Mouse (Mus musculus): ENCODE results near the gene 1810055G02Rik.
A peak's percentile ranks its signal among the peaks of the same experiment; 100 is the strongest.

Gene 1810055G02Rik

DNA sequence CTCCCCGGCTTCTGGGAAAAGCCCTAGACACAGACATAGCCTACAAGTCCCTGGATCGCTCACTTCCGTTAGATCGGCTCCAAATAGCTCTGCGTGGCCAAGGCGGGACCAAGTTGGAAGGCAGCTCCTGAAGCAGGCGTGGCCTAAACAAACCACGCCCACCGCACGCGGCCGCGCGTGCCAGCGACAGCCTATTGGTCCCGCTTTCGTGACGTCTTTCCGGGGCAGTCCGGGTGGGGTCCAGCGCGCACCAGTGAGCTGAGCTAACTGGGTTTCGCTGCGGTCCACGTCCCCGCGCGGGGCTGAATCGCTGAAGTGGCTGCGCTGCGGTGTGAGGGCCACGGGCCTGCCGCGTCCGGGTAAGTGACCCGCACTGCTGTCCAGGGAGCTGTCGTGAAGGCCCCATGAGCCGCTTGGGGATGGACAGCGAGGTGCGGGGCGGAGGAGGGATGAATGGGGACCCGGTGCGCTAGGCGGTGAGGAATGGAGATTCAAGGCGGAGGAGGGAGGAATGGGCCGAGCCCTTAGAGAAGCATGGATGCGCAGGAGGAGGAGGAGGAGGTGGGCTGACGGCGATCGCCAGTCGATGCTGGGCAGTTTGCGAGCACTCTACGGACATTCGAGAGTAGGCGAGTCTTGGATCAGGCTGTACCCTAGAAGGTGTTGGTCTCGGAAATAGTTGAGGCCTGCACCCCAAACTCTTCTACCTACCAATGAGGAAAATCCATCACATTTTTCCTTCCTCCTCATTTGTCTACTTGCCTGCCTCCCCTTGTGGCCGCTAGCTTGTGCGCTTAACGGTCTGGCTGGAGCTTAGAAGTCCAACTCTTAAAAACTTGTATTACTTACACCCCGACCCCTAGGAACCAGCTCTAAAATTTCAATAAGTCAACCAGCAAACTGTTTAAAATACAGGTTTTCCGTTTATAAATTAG lies at the start of gene 1810055G02Rik:
Gene 1810055G02Rik (plus strand): TSS at position 216 of the 935 bp plus-strand sequence.
- DNase-seq (ENCODE audit: low spot score in 2 of 2), result peak; percentile 91 to 95

DNA sequence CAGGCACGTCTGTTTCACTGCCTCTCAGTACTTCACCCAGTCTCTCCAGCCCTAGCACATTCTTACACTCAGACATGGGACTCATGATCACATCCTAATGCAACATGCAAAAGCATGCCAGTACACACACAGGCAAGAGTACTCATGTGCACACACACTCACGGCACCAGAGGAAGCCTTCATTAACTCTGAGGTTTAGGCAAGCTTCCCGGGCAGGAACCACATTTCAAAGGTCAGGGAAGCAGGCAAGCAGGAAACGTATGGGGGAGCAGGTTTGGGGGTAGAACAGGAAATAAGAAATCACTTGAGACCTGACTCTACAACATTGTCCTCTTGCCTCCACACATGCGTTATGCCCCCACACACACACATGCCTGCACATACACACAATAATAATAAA lies 42.6 kb upstream of the 1810055G02Rik start:
- no peak for DNase-seq (ENCODE audit: low spot score in 2 of 2)

- DNase-seq (ENCODE audit: low spot score in 2 of 2), result no peak
Observed at GRCm38 (mm10) chr19:3666632-3667031, 41.5 kb upstream of the 1810055G02Rik start.

DNA sequence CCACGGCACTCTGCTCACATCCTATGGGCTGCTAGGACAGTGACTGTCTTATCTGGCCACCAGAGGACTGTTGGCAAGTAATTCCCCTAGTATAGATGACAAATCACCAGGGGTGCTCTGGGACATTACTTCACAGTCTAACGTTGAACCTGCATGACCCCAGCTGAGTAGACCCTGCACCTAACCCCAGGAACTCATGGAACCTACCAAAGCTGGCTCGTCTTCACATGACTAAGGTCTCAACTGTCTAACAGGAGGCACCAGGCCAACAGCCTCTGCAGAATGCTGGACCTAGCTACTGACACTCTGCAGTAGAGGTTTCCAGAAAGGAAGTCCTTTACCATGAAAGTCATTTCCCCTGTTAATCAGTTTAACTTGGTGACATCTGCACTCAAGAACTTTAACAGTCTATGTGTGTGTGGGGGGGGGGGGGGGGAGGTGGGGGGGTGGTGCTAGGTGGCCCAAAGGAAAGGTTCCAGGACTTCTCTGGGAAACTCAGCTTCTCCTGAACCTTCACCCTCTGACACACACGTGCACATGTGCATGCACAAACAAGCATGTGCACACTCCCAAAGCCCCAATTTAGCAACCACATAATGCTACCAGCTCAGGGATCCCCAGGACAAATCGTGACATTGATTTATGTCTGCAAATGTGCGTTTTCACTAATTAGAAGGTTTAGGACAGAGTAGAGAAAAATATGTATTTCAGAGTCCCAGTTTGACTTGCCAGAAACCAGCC lies 40.8 kb upstream of the 1810055G02Rik start:
- DNase-seq (ENCODE audit: low spot score in 2 of 2), result no peak

- peak in 1 of 2 experiments; percentile 31 for DNase-seq (ENCODE audit: low spot score in 2 of 2)
Observed at GRCm38 (mm10) chr19:3667979-3668378, 40.1 kb upstream of the 1810055G02Rik start.

- DNase-seq (ENCODE audit: low spot score in 2 of 2), result no peak
Observed at GRCm38 (mm10) chr19:3668551-3668950, 39.5 kb upstream of the 1810055G02Rik start.

DNA sequence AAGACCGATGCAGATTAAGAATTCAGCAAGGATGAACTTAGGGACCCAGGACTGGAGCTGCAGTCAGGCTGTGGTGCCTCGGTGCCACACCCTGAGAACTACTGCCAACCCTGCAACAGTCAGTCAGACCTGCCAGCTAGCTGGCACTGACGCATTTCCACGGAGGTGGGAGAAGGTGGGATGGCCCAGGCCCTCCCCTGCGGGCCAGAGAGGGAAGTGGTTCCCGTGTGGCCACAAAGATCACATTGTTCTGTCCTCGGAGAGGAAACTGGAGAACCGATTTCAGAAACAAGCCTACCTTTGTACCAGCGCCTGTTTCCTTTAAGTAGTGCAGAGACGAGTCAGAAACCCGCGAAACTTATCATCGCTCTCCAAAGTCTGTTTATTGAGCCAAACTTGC lies 39.0 kb upstream of the 1810055G02Rik start:
- DNase-seq (ENCODE audit: low spot score in 2 of 2), result no peak

DNA sequence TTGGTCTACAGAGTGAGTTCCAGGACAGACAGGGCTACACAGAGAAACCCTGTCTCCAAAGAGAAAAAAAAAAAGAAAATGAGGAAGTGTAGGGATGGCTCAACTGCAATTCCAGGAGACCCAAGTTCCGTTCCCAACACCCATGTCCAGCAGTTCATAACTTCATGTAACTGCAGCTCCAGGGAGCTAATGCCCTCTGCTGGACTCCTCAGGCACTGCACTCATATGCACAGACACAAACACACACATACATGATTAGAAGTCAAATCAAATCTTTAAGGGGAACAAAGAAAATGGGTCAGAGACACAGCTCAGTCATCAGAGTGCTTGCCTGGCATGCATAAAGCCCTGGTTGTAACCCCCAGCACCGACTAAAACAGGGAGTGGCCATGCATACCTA lies 34.9 kb upstream of the 1810055G02Rik start:
- no peak for DNase-seq (ENCODE audit: low spot score in 2 of 2)

DNA sequence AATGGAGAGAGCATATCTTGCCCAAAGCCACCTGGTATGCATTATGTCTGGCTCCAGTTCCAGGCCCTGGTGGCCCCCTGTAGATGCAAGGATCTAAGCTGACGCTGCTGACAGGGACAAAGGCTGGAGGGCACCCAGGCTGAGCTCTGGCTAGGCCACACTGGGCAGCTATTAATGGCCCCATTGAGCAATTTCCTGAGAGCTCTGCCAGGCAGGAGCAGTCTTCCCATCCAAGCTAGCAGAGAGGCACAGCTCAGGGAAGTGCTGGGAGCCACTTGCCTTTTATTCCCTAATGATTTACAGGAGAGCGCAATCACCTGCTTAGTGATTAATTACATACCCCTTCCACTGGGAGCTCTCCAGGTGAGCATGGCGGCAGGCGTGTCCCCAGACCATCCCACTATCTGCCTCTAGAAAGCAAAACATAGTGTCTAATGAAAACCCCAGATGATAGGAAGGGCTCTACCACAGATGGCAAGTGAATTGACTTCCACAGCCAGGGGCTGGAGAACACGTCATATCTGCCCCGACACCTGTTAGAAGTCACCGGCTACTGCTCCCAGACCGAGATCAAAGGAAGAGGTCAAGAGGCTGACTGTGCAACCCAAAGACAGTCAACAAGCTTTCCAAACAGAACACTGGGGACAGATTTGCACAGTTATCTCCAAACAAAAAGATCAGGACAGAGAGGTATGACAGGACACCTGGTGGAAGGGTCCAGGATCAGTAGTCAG lies 33.8 kb upstream of the 1810055G02Rik start:
- no peak for DNase-seq (ENCODE audit: low spot score in 2 of 2)

DNA sequence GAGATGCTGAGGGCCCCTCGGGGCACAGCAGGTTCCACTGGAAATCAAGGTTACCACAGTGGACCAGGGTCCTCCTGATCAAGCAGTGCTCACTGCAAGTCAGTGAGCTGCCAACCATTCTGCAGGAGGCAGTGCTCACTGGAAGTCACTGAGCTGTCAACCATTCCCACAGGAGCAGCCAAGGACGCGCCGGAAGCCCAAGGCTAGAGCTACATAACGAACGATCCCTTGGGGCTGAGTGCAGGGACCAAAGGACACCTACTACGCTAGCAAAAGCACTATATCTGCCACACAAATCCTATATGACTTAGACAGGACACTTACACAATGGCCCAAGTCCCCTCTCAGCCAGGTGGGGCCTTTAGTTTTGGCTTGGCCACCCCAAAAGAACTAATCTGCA lies 27.4 kb upstream of the 1810055G02Rik start:
- DNase-seq (ENCODE audit: low spot score in 2 of 2), result no peak

DNA sequence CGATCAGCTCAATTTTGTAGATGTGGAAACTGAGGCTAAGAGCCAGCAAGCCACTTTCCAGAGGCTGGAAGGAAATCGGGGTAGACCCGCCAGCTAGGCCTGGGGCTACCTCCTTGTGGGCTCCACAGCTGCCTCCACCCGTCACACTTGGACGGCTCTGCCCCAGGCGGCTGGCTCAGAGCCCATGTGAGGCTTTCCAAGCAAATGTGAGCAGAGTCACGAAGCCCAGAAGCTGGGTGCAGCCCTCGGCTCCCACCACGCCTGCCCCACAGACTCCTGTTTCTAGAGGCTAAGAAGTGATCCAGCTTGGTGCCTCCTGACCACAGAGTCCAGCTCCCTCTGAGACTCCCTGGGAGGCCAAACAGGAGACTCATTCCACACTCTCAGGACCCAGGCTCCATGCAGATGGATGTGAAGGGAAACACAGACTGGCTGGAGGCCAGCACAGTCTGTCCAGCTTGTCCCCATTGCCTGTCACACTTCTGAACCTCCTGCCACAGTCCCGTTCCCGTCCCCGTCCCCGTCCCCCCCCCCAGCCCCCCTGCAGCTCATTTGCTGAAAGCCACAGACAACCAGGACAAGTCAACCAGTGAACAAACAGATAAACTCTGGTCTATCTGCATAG lies 26.7 kb upstream of the 1810055G02Rik start:
- no peak for DNase-seq (ENCODE audit: low spot score in 2 of 2)

GRCm38 (mm10) chr19:3684414-3684813 lies 23.7 kb upstream of the 1810055G02Rik start:
- DNase-seq (ENCODE audit: low spot score in 2 of 2), result no peak

GRCm38 (mm10) chr19:3684957-3685580 lies 23.0 kb upstream of the 1810055G02Rik start:
- no peak for DNase-seq (ENCODE audit: low spot score in 2 of 2)

- no peak for DNase-seq (ENCODE audit: low spot score in 2 of 2)
Observed at GRCm38 (mm10) chr19:3685611-3686214, 22.4 kb upstream of the 1810055G02Rik start.

DNA sequence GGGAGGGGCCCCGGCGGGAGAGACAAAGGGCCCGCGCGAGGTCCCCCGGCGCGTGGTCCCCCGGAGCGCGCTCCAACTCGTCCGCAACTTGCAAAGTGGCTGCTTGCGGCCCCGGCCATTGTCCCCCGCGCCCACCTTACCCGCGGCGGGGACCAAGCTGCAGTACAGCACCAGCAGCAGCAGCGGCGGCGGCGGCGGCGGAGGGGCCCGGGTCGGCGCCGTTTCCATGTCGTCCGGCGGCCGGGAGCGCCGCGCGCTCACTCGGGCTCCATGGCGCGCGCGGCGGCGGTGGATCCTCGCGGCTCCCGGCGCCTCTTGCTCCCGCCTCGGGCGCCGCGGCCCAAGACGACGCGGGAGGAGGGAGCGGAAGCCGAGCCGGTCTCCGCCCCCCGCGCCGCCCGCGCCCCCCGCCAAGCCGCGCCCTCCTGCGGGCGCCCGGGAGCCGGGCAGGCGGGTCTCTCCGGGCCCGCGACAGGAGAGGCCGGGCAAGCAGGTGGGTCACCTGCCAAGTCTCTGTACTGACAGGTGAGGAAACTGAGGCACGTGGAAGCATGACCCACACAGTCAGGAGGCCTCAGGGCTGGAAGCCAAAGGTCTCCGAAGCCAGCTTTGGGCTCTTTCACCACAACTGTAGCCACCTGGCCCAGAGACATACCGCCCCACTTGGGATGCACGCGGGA lies 21.7 kb upstream of the 1810055G02Rik start, which contains the start of gene Lrp5:
Gene Lrp5 (minus strand): TSS at position 350 of the 680 bp plus-strand sequence.
- DNase-seq (ENCODE audit: low spot score in 2 of 2), result no peak

DNA sequence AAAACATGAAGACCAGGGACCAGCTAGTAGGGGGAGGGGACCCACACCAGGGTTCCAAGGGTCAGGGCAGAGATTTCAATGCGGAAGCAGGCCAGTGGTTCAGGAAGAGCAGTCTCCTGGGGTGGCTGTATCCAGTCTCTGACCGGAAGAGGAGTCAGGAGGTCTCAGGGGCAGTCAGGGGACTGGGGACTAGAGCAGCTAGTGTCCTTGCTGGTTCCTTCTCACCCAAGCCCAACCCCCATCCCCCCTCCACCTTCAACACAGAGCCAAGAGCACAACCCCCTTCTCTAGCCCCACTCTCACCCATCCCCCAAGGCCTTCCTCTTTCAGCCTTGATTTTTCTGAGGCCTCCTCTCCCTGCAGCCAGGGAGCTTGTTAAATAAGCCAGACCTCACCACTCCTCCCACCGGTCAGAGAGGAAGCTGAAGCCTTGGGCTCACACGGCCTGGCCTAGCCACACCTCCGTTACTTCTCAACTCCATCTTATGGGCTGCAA lies 20.4 kb upstream of the 1810055G02Rik start:
- no peak for DNase-seq (ENCODE audit: low spot score in 2 of 2)

GRCm38 (mm10) chr19:3691337-3691736 lies 16.8 kb upstream of the 1810055G02Rik start:
- DNase-seq (ENCODE audit: low spot score in 2 of 2), result no peak

- no peak for DNase-seq (ENCODE audit: low spot score in 2 of 2)
Observed at GRCm38 (mm10) chr19:3692414-3693145, 15.5 kb upstream of the 1810055G02Rik start.

- no peak for DNase-seq (ENCODE audit: low spot score in 2 of 2)
Observed at GRCm38 (mm10) chr19:3694476-3694875, 13.6 kb upstream of the 1810055G02Rik start.
